Mouse (Mus musculus) urinary bladder, postnatal 36 days (tissue): ENCODE data around the gene Klhdc4.

Source experiments
- DNase-seq, 2 experiments: peaks; one replicate each; pipeline ENCODE4 v3.0.0; 2022; ENCODE audit warnings: low spot score in 2 of 2, mixed read lengths in 1 of 2

Klhdc4 gene

GRCm38 (mm10) chr8:121809524-121810155 lies 19.7 kb downstream of the Klhdc4 start:
- no peak for DNase-seq

- no peak for DNase-seq
These were observed 21.3 kb downstream of the Klhdc4 start for GRCm38 (mm10) chr8:121808032-121808431.

GRCm38 (mm10) chr8:121806126-121806525 lies 23.2 kb downstream of the Klhdc4 start:
- no peak for DNase-seq

GRCm38 (mm10) chr8:121804829-121805228 lies 24.5 kb downstream of the Klhdc4 start:
- DNase-seq: no peak

GRCm38 (mm10) chr8:121798401-121798800 lies 31.0 kb downstream of the Klhdc4 start:
- no peak for DNase-seq

GRCm38 (mm10) chr8:121796406-121796805 lies 33.0 kb downstream of the Klhdc4 start:
- DNase-seq: peak in 1 of 2 experiments; percentile 42

GRCm38 (mm10) chr8:121795461-121795860 lies 33.9 kb downstream of the Klhdc4 start:
- DNase-seq: no peak

GRCm38 (mm10) chr8:121794151-121794550 lies 35.2 kb downstream of the Klhdc4 start:
- no peak for DNase-seq

- DNase-seq: no peak
These were observed 36.7 kb downstream of the Klhdc4 start for GRCm38 (mm10) chr8:121792627-121793026.

GRCm38 (mm10) chr8:121792159-121792558 lies 37.2 kb downstream of the Klhdc4 start:
- no peak for DNase-seq

- DNase-seq: no peak
These were observed 40.6 kb downstream of the Klhdc4 start for GRCm38 (mm10) chr8:121788786-121789185.

GRCm38 (mm10) chr8:121786542-121786941 lies 42.8 kb downstream of the Klhdc4 start:
- no peak for DNase-seq

- DNase-seq: no peak
These were observed 46.9 kb downstream of the Klhdc4 start for GRCm38 (mm10) chr8:121782493-121782892.

- DNase-seq: no peak
These were observed 55.5 kb downstream of the Klhdc4 start for GRCm38 (mm10) chr8:121773876-121774275.

GRCm38 (mm10) chr8:121770845-121771752 lies 58.3 kb downstream of the Klhdc4 start:
- DNase-seq: no peak

GRCm38 (mm10) chr8:121769621-121770020 lies 59.7 kb downstream of the Klhdc4 start:
- DNase-seq: no peak

GRCm38 (mm10) chr8:121769095-121769494 lies 60.3 kb downstream of the Klhdc4 start:
- no peak for DNase-seq

- peak in 1 of 2 experiments; percentile 12 for DNase-seq
These were observed 63.7 kb downstream of the Klhdc4 start for GRCm38 (mm10) chr8:121765594-121766138.

- DNase-seq: no peak
These were observed 65.7 kb downstream of the Klhdc4 start for GRCm38 (mm10) chr8:121763700-121764013.

GRCm38 (mm10) chr8:121762999-121763699 lies 66.2 kb downstream of the Klhdc4 start:
- DNase-seq: no peak

- no peak for DNase-seq
These were observed 67.9 kb downstream of the Klhdc4 start for GRCm38 (mm10) chr8:121761480-121761879.

- DNase-seq: no peak
These were observed 68.9 kb downstream of the Klhdc4 start for GRCm38 (mm10) chr8:121760484-121760883.
